ENCODE assay signal across 21 mouse cellular contexts in the genomic region with DNA sequence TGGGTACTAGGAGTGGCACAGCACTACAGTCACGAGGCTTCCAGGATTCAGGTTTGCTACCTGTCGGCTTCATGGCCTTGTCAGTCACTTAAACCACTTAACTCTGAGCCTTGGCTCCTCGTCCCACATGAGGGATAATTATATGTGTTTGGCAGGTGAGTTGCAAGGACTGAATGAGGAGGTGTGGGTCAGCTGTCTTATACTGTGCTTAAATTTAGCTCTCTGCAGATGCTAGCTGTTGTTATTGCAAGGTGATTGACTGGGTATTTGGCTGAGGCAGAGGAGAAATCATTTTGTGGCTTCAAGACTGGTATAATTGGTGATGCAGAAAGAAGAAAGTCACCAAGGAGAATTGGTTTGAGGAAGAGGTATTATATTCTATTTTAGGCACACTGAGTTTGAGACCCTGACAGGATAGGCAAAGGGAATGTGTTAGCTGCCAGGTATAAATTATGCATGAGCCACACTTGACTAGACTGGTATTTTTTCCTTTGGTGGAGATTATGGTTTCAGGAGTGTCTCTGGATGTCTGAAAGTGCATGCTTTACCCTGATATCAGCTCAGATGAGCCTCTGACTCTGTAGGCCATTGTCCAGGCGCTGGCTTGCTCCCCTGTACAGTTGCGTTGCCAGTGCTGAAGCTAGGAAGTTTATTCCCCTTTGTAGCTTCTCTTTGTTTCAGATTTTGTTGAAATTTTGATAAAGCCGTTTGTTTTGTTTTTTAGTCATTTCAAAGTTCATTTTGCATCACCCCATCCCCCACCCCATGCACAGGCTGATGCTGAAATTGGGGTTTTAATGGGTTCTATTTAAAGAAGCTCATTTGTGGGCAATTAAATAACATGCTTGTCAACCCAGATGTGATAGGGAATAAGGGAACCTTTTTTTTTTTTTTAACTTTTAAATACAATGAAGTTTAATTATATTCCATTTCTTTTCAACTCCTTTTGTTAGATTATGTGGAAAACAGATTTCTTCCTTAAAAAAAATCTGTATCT. TPM values are rescaled to one million over a fixed set of nuclear protein-coding genes. Genes with fewer than 3 reads are reported as not detected.
DNase-seq lines count a peak whose midpoint lies in the region; ATAC-seq and TF ChIP-seq lines count a peak whose summit lies in the region.
"Had no signal": no experiment of that assay in that cellular context is flagged by ENCODE, and none has a peak within 500 bp of the region (broad histone marks: within the 10 kb centered on the region; RNA-seq: fewer than 3 reads in every experiment).

No protein-coding gene starts in this region.

- no peak overlapping the region for H3K4me3 ChIP-seq in forebrain, postnatal 0 days (ENCODE audit: low read depth, low read length)
- H3K4me3 ChIP-seq in forebrain, embryonic 10.5 days, result no peak overlapping the region
- no peak overlapping the region for H3K4me3 ChIP-seq in midbrain, embryonic 15.5 days
- no peak overlapping the region for H3K4me3 ChIP-seq in midbrain, embryonic 13.5 days (replicated peaks)
- H3K4me3 ChIP-seq in olfactory bulb, adult 2 months (ENCODE audit: insufficient read depth, low read depth, low read length), result no peak overlapping the region
- no peak overlapping the region for H3K4me3 ChIP-seq in intestine, embryonic 16.5 days (ENCODE audit: low read length)
- H3K4me3 ChIP-seq: embryonic facial prominence, embryonic 15.5 days; erythroblast, embryonic 14.5 days; heart, embryonic 10.5 days; hindbrain, embryonic 13.5 days had no signal

- peak; percentile 6 for DNase-seq in forebrain, postnatal 0 days
- DNase-seq in forebrain, embryonic 10.5 days (ENCODE audit: extremely low spot score, low spot score), result no peak
- peak; percentile 27 for DNase-seq in brain, embryonic 14.5 days (ENCODE audit: low read depth)
- DNase-seq: adrenal gland, adult 8-10 months; adrenal gland, postnatal 36 days; cerebellum, adult 11 months; cerebellum, adult 8-10 months; cerebellum, postnatal 14 days; embryo, embryonic 11 days; gastrocnemius, postnatal 36 days; heart, adult 18-20 months; heart, postnatal 10 days had no signal

- H3K4me2 ChIP-seq in forebrain, postnatal 0 days (ENCODE audit: low read depth), result no peak overlapping the region
- H3K4me2 ChIP-seq in midbrain, embryonic 15.5 days, result no peak overlapping the region
- H3K4me2 ChIP-seq in midbrain, embryonic 13.5 days (replicated peaks), result no peak overlapping the region
- no peak overlapping the region for H3K4me2 ChIP-seq in intestine, embryonic 16.5 days (ENCODE audit: low read depth, low read length)
- H3K4me2 ChIP-seq: embryonic facial prominence, embryonic 15.5 days; hindbrain, embryonic 13.5 days had no signal

- peak; percentile 91 for ATAC-seq in forebrain, postnatal 0 days
- ATAC-seq in midbrain, embryonic 15.5 days (replicated peaks), result peak; percentile 63
- ATAC-seq in midbrain, embryonic 13.5 days, result no peak
- ATAC-seq in intestine, embryonic 16.5 days, result no peak
- ATAC-seq: hindbrain, postnatal 0 days had no signal

- TF ChIP-seq POLR2A in brain, embryonic 14.5 days (IDR thresholded peaks at IDR 0.05; ENCODE audit: borderline replicate concordance, extremely low read depth, insufficient read depth, insufficient read length, poor library complexity, severe bottlenecking), result no peak
- no peak for TF ChIP-seq POLR2A in olfactory bulb, adult 2 months (IDR thresholded peaks at IDR 0.05; ENCODE audit: insufficient read depth, low read depth, low read length)

- H3K9me3 ChIP-seq in forebrain, postnatal 0 days (ENCODE audit: low read length), result no peaks in the 10 kb centered on the region
- no peaks in the 10 kb centered on the region for H3K9me3 ChIP-seq in forebrain, embryonic 10.5 days
- H3K9me3 ChIP-seq in midbrain, embryonic 15.5 days, result no peaks in the 10 kb centered on the region
- no peaks in the 10 kb centered on the region for H3K9me3 ChIP-seq in midbrain, embryonic 13.5 days
- H3K9me3 ChIP-seq in intestine, embryonic 16.5 days (ENCODE audit: control insufficient read depth, low read length), result no peaks in the 10 kb centered on the region
- H3K9me3 ChIP-seq: embryonic facial prominence, embryonic 15.5 days; heart, embryonic 10.5 days; hindbrain, embryonic 13.5 days had no signal

- H3K27ac ChIP-seq in forebrain, postnatal 0 days (ENCODE audit: low read depth, low read length), result peak overlapping the region; percentile 75
- H3K27ac ChIP-seq in forebrain, embryonic 10.5 days, result no peak overlapping the region
- 0 out of 2 replicates have a peak overlapping the region, but pooled peaks have one; percentile 29 for H3K27ac ChIP-seq in midbrain, embryonic 15.5 days
- H3K27ac ChIP-seq in midbrain, embryonic 13.5 days, result no peak overlapping the region
- H3K27ac ChIP-seq in olfactory bulb, adult 2 months (ENCODE audit: insufficient read depth, low read depth, low read length), result peak overlapping the region; percentile 36; the same call in 1 of the 2 replicates
- no peak overlapping the region for H3K27ac ChIP-seq in intestine, embryonic 16.5 days (ENCODE audit: low read length)
- H3K27ac ChIP-seq: embryonic facial prominence, embryonic 15.5 days; heart, embryonic 10.5 days; hindbrain, embryonic 13.5 days; hindbrain, postnatal 0 days had no signal

- 0 out of 2 replicates have a peak, but pooled peaks cover 2% of the 10 kb centered on the region for H3K4me1 ChIP-seq in forebrain, postnatal 0 days (ENCODE audit: insufficient read depth)
- no peaks in the 10 kb centered on the region for H3K4me1 ChIP-seq in forebrain, embryonic 10.5 days
- no peaks in the 10 kb centered on the region for H3K4me1 ChIP-seq in midbrain, embryonic 15.5 days
- H3K4me1 ChIP-seq in midbrain, embryonic 13.5 days (replicated peaks), result no peaks in the 10 kb centered on the region
- H3K4me1 ChIP-seq in olfactory bulb, adult 2 months (ENCODE audit: control insufficient read depth, insufficient read depth, low read length), result no peaks in the 10 kb centered on the region
- no peaks in the 10 kb centered on the region for H3K4me1 ChIP-seq in intestine, embryonic 16.5 days (ENCODE audit: control insufficient read depth, insufficient read depth, low read length)
- H3K4me1 ChIP-seq: embryonic facial prominence, embryonic 15.5 days; heart, embryonic 10.5 days; hindbrain, embryonic 13.5 days had no signal

- 77% methylated on average over 6 of the region's 6 CpGs for WGBS in forebrain, postnatal 0 days
- WGBS in forebrain, embryonic 10.5 days, result 91% methylated on average over 6 of the region's 6 CpGs
- 83% methylated on average over 6 of the region's 6 CpGs for WGBS in midbrain, embryonic 15.5 days
- 85% methylated on average over 6 of the region's 6 CpGs for WGBS in midbrain, embryonic 13.5 days
- WGBS in olfactory bulb, adult 2 months, result 69% methylated on average over 6 of the region's 6 CpGs
- 90% methylated on average over 6 of the region's 6 CpGs for WGBS in intestine, embryonic 16.5 days

- TF ChIP-seq CTCF in forebrain, postnatal 0 days (IDR thresholded peaks at IDR 0.05; ENCODE audit: low read depth), result no peak
- TF ChIP-seq CTCF in brain, embryonic 14.5 days (IDR thresholded peaks at IDR 0.05; ENCODE audit: borderline replicate concordance, extremely low read depth, insufficient read depth, insufficient read length), result no peak
- TF ChIP-seq CTCF in olfactory bulb, adult 2 months (IDR thresholded peaks at IDR 0.05; ENCODE audit: insufficient read depth, low read depth, low read length), result no peak

- no peaks in the 10 kb centered on the region for H3K27me3 ChIP-seq in forebrain, postnatal 0 days (ENCODE audit: insufficient read depth, low read length)
- no peaks in the 10 kb centered on the region for H3K27me3 ChIP-seq in forebrain, embryonic 10.5 days (ENCODE audit: poor library complexity, severe bottlenecking)
- H3K27me3 ChIP-seq in midbrain, embryonic 15.5 days (replicated peaks), result no peaks in the 10 kb centered on the region
- H3K27me3 ChIP-seq in midbrain, embryonic 13.5 days, result no peaks in the 10 kb centered on the region
- no peaks in the 10 kb centered on the region for H3K27me3 ChIP-seq in intestine, embryonic 16.5 days (replicated peaks; ENCODE audit: control insufficient read depth, insufficient read depth, low read length)
- H3K27me3 ChIP-seq: embryonic facial prominence, embryonic 15.5 days; hindbrain, embryonic 13.5 days had no signal

- H3K36me3 ChIP-seq in forebrain, postnatal 0 days (ENCODE audit: insufficient read depth), result peaks cover 25% of the 10 kb centered on the region
- peaks cover 71% of the 10 kb centered on the region for H3K36me3 ChIP-seq in forebrain, embryonic 10.5 days (replicated peaks)
- 0 out of 2 replicates have a peak, but pooled peaks cover 11% of the 10 kb centered on the region for H3K36me3 ChIP-seq in midbrain, embryonic 15.5 days (replicated peaks)
- peaks cover 32% of the 10 kb centered on the region for H3K36me3 ChIP-seq in midbrain, embryonic 13.5 days
- peaks cover 2% of the 10 kb centered on the region; the same call in 1 of the 2 replicates for H3K36me3 ChIP-seq in intestine, embryonic 16.5 days (ENCODE audit: control insufficient read depth, insufficient read depth, low read length)

- H3K9ac ChIP-seq in forebrain, postnatal 0 days, result no peak overlapping the region
- no peak overlapping the region for H3K9ac ChIP-seq in midbrain, embryonic 15.5 days
- no peak overlapping the region for H3K9ac ChIP-seq in midbrain, embryonic 13.5 days (replicated peaks)
- H3K9ac ChIP-seq in intestine, embryonic 16.5 days (ENCODE audit: low read depth, low read length), result no peak overlapping the region
- H3K9ac ChIP-seq: embryonic facial prominence, embryonic 15.5 days; hindbrain, embryonic 13.5 days had no signal

RNA-seq across cellular contexts. Expression of a gene that starts 12.1 kb away (rescaled TPM):
- total RNA-seq in forebrain, postnatal 0 days (2014; rRNA removed), result 73.8 and 85.1 TPM in 2 replicates
- polyA plus RNA-seq in forebrain, postnatal 0 days (2015; fragmentation: Nextera tagmentation; extraction: Ambion mirVana), result 50.9 and 60.5 TPM in 2 replicates
- polyA plus RNA-seq in forebrain, embryonic 10.5 days (2016; fragmentation: Nextera tagmentation; extraction: Ambion mirVana), result 46.7 and 50.3 TPM in 2 replicates
- 59.2 and 60.2 TPM in 2 replicates for polyA plus RNA-seq in midbrain, embryonic 15.5 days (2015; fragmentation: Nextera tagmentation; extraction: Ambion mirVana)
- 36.5 and 40.5 TPM in 2 replicates for polyA plus RNA-seq in midbrain, embryonic 13.5 days (2015; fragmentation: Nextera tagmentation; extraction: Ambion mirVana)
- polyA plus RNA-seq in brain, embryonic 14.5 days (2012; rRNA removed), result 30.0 and 33.2 TPM in 2 replicates
- 304 TPM in 1 of 2 replicates, not detected in the other for polyA plus RNA-seq in olfactory bulb, adult 2 months (2012; ENCODE audit: insufficient read depth, insufficient read length, low replicate concordance, missing spikeins)
- polyA plus RNA-seq in intestine, embryonic 16.5 days (2015; fragmentation: Nextera tagmentation; extraction: Ambion mirVana), result 30.7 and 32.9 TPM in 2 replicates

Comparison
In these comparisons a context has a peak if more than half of its experiments do, and no peak if none do; other contexts are left out.
1. ATAC-seq: peak in forebrain, postnatal 0 days (single experiment) and midbrain, embryonic 15.5 days (single experiment); none in midbrain, embryonic 13.5 days (single experiment) and intestine, embryonic 16.5 days (single experiment).
2. H3K27ac ChIP-seq: peak in forebrain, postnatal 0 days (single experiment), midbrain, embryonic 15.5 days (single experiment) and olfactory bulb, adult 2 months (single experiment); none in forebrain, embryonic 10.5 days (single experiment), midbrain, embryonic 13.5 days (single experiment) and intestine, embryonic 16.5 days (single experiment).